Mouse (Mus musculus) lung, embryonic 14.5 days (tissue): Measurements from ENCODE around the gene Ssbp4. TPM values are rescaled to one million over a fixed set of nuclear protein-coding genes. Genes with fewer than 3 reads are reported as not detected.
A peak's percentile ranks its signal among the peaks of the same experiment; 100 is the strongest.

Experiments used
- ATAC-seq: fragments of 200-750 bp; cut with Nextera tagmentation; 2 replicates; pipeline ENCODE4 v1.8.0; 2017; ENCODE audit warnings: mild to moderate bottlenecking, moderate TSS enrichment, moderate library complexity; ENCODE audit not compliant: insufficient read depth
- DNase-seq: peaks from one replicate; pipeline ENCODE4 v3.0.0-alpha.2; 2015
- H3K27ac ChIP-seq: fragments of 300-500 bp; sonication (generic); 2 replicates; pipeline ENCODE4 v1.5.1; 2014; ENCODE audit warnings: low read depth, mild to moderate bottlenecking, moderate library complexity
- H3K27me3 ChIP-seq: fragments of 300-500 bp; sonication (generic); 2 replicates; pipeline ENCODE4 v1.6.1; 2014; ENCODE audit warnings: low read length, control low read depth; ENCODE audit not compliant: insufficient read depth
- H3K36me3 ChIP-seq: fragments of 300-500 bp; sonication (generic); 2 replicates; pipeline ENCODE4 v1.6.1; 2014; ENCODE audit warnings: control low read depth; ENCODE audit not compliant: insufficient read depth
- H3K4me1 ChIP-seq: fragments of 300-500 bp; sonication (generic); 2 replicates; pipeline ENCODE4 v1.6.1; 2014; ENCODE audit warnings: antibody characterized with exemption, control low read depth; ENCODE audit not compliant: insufficient read depth
- H3K4me2 ChIP-seq: fragments of 300-500 bp; sonication (generic); 2 replicates; pipeline ENCODE4 v1.6.1; 2014; ENCODE audit warnings: mild to moderate bottlenecking
- H3K4me3 ChIP-seq: fragments of 300-500 bp; sonication (generic); 2 replicates; pipeline ENCODE4 v1.5.1; 2014; ENCODE audit warnings: low read depth, low read length
- H3K9ac ChIP-seq: fragments of 300-500 bp; sonication (generic); 2 replicates; pipeline ENCODE4 v1.6.1; 2014
- H3K9me3 ChIP-seq: fragments of 300-500 bp; sonication (generic); 2 replicates; pipeline ENCODE4 v1.6.1; 2016; ENCODE audit warnings: low read depth, low read length, control low read depth
- CTCF ChIP-seq: IDR thresholded peaks from 2 replicates; pipeline ENCODE4 v1.5.1; 2016; ENCODE audit warnings: antibody characterized with exemption, low read depth
- WGBS: fragments of 180-500 bp; shearing (Covaris S2); extraction: QIAGEN DNeasy Blood & Tissue Kit; methylation state at CpG from one replicate; pipeline ENCODE4 v1.1.7; 2014; 5-methylcytosine and 5-hydroxymethylcytosine counted together
- polyA plus RNA-seq: library from polyadenylated mRNA; unstranded; fragments of >200 nt; fragmentation: Nextera tagmentation; extraction: Ambion mirVana; gene quantifications from 2 replicates; pipeline ENCODE4 v1.2.1, GENCODE M21; 2014

Gene Ssbp4
- polyA plus RNA-seq, 1 experiment from 2014 or later = 143 TPM

- DNase-seq (peak; percentile 67), ATAC-seq (no peak)
- Histone ChIP-seq H3K9ac (no peak overlapping the region), H3K27ac (no peak overlapping the region), H3K36me3 (no peaks in the 10 kb centered on the region; the same call in 1 of the 2 replicates), H3K9me3 (no peaks in the 10 kb centered on the region), H3K4me2 (no peak overlapping the region), H3K4me3 (no peak overlapping the region), H3K27me3 (no peaks in the 10 kb centered on the region), H3K4me1 (peaks cover 3% of the 10 kb centered on the region; the same call in 1 of the 2 replicates)
- no peak for TF ChIP-seq CTCF
These were observed 54.9 kb downstream of the Ssbp4 start for GRCm38 (mm10) chr8:70553740-70554139.

- WGBS = 11% methylated on average over 1 of the region's 1 CpGs
- ATAC-seq = no peak; the same call in 1 of the 2 replicates
These were observed 55.8 kb downstream of the Ssbp4 start for GRCm38 (mm10) chr8:70552836-70553235.

GRCm38 (mm10) chr8:70551558-70552161 lies 57.0 kb downstream of the Ssbp4 start:
- WGBS = 51% methylated on average over 3 of the region's 3 CpGs
- H3K4me2 ChIP-seq = no peak overlapping the region
- TF ChIP-seq CTCF = no peak
- 0 out of 2 replicates have a peak overlapping the region, but pooled peaks have one; percentile 30 for H3K27ac ChIP-seq
- no peak overlapping the region for H3K4me3 ChIP-seq
- no peaks in the 10 kb centered on the region for H3K27me3 ChIP-seq
- no peak overlapping the region for H3K9ac ChIP-seq
- DNase-seq (no peak), ATAC-seq (no peak)
- no peaks in the 10 kb centered on the region for H3K9me3 ChIP-seq
- peaks cover 3% of the 10 kb centered on the region; the same call in 1 of the 2 replicates for H3K4me1 ChIP-seq
- no peaks in the 10 kb centered on the region; the same call in 1 of the 2 replicates for H3K36me3 ChIP-seq

More at GRCm38 (mm10) chr8:70552836-70553235, 55.8 kb downstream of the Ssbp4 start:
- no peak overlapping the region for H3K4me3 ChIP-seq
- H3K9me3 ChIP-seq = no peaks in the 10 kb centered on the region
- no peak overlapping the region for H3K4me2 ChIP-seq
- TF ChIP-seq CTCF = no peak
- H3K27me3 ChIP-seq = no peaks in the 10 kb centered on the region
- DNase-seq = no peak
- no peak overlapping the region for H3K9ac ChIP-seq
- H3K36me3 ChIP-seq = no peaks in the 10 kb centered on the region; the same call in 1 of the 2 replicates
- H3K4me1 ChIP-seq = peaks cover 3% of the 10 kb centered on the region; the same call in 1 of the 2 replicates
- no peak overlapping the region for H3K27ac ChIP-seq

GRCm38 (mm10) chr8:70549412-70550184 lies 59.1 kb downstream of the Ssbp4 start:
- DNase-seq = no peak
- Histone ChIP-seq H3K4me1 (peaks cover 3% of the 10 kb centered on the region; the same call in 1 of the 2 replicates), H3K9ac (no peak overlapping the region), H3K36me3 (no peaks in the 10 kb centered on the region; the same call in 1 of the 2 replicates), H3K9me3 (no peaks in the 10 kb centered on the region), H3K4me3 (no peak overlapping the region), H3K4me2 (no peak overlapping the region), H3K27ac (no peak overlapping the region), H3K27me3 (no peaks in the 10 kb centered on the region)
- no peak for ATAC-seq
- 91% methylated on average over 10 of the region's 10 CpGs for whole genome bisulfite sequencing
- TF ChIP-seq CTCF = no peak; the same call in 1 of the 2 replicates

GRCm38 (mm10) chr8:70547762-70548161 lies 60.9 kb downstream of the Ssbp4 start:
- DNase-seq (no peak), ATAC-seq (no peak)
- H3K27me3 ChIP-seq = no peaks in the 10 kb centered on the region
- H3K27ac ChIP-seq = no peak overlapping the region
- 81% methylated on average over 6 of the region's 6 CpGs for WGBS
- no peaks in the 10 kb centered on the region; the same call in 1 of the 2 replicates for H3K36me3 ChIP-seq
- H3K4me1 ChIP-seq = no peaks in the 10 kb centered on the region; the same call in 1 of the 2 replicates
- H3K4me2 ChIP-seq = no peak overlapping the region
- H3K4me3 ChIP-seq = no peak overlapping the region
- TF ChIP-seq CTCF = no peak
- H3K9ac ChIP-seq = no peak overlapping the region
- no peaks in the 10 kb centered on the region for H3K9me3 ChIP-seq

Other genes starting within 250 kb of the Ssbp4 start
- gene Comp, start 235.3 kb downstream of the Ssbp4 start, polyA plus RNA-seq = 0.43 and 0.53 TPM in 2 replicates
- gene Crtc1, start 169.3 kb downstream of the Ssbp4 start, polyA plus RNA-seq = 15.5 and 21.8 TPM in 2 replicates
- 21.8 and 24.4 TPM in 2 replicates for gene Klhl26, start 131.9 kb downstream of the Ssbp4 start, polyA plus RNA-seq
- 6.7 and 8.3 TPM in 2 replicates for gene Tmem59l, start 121.5 kb downstream of the Ssbp4 start, polyA plus RNA-seq
- gene Crlf1, start 115.7 kb downstream of the Ssbp4 start, polyA plus RNA-seq = 151 and 165 TPM in 2 replicates
- 113 and 126 TPM in 2 replicates for gene Rex1bd, start 102.1 kb downstream of the Ssbp4 start, polyA plus RNA-seq
- gene Uba52, start 98.1 kb downstream of the Ssbp4 start, polyA plus RNA-seq = 964 and 1,036 TPM in 2 replicates
- gene Fkbp8, start 81.1 kb downstream of the Ssbp4 start, polyA plus RNA-seq = 239 and 245 TPM in 2 replicates
- 56.3 and 59.0 TPM in 2 replicates for gene Kxd1, start 80.9 kb downstream of the Ssbp4 start, polyA plus RNA-seq
- gene Ell, start 69.4 kb downstream of the Ssbp4 start, polyA plus RNA-seq = 18.5 and 20.0 TPM in 2 replicates
- gene Isyna1, start 14.5 kb downstream of the Ssbp4 start, polyA plus RNA-seq = 91.6 and 107 TPM in 2 replicates
- 1.9 TPM in 2 replicates for gene Lrrc25, start 7.3 kb upstream of the Ssbp4 start, polyA plus RNA-seq
- gene Gdf15, start 23.6 kb upstream of the Ssbp4 start, polyA plus RNA-seq = 0.12 and 0.22 TPM in 2 replicates
- 46.6 and 48.2 TPM in 2 replicates for gene Pgpep1, start 51.5 kb upstream of the Ssbp4 start, polyA plus RNA-seq
- gene Lsm4, start 64.4 kb upstream of the Ssbp4 start, polyA plus RNA-seq = 305 and 327 TPM in 2 replicates
- 70.1 and 72.9 TPM in 2 replicates for gene Jund, start 90.1 kb upstream of the Ssbp4 start, polyA plus RNA-seq
- 0.04 TPM in 1 of 2 replicates, not detected in the other for gene Iqcn, start 94.6 kb upstream of the Ssbp4 start, polyA plus RNA-seq
- gene Gm3336, start 109.7 kb upstream of the Ssbp4 start, polyA plus RNA-seq = not detected in 2 replicates
- gene Pde4c, start 114.8 kb upstream of the Ssbp4 start, polyA plus RNA-seq = 0.17 and 0.23 TPM in 2 replicates
- gene Rab3a, start 145.8 kb upstream of the Ssbp4 start, polyA plus RNA-seq = 10.5 and 12.0 TPM in 2 replicates
- gene Mpv17l2, start 152.1 kb upstream of the Ssbp4 start, polyA plus RNA-seq = 27.9 and 29.4 TPM in 2 replicates
- 46.5 and 52.4 TPM in 2 replicates for gene Pik3r2, start 167.8 kb upstream of the Ssbp4 start, polyA plus RNA-seq
- gene Mast3, start 196.2 kb upstream of the Ssbp4 start, polyA plus RNA-seq = 16.1 and 18.0 TPM in 2 replicates
- gene Il12rb1, start 199.6 kb upstream of the Ssbp4 start, polyA plus RNA-seq = 0.17 TPM in 1 of 2 replicates, not detected in the other
- gene Arrdc2, start 230.8 kb upstream of the Ssbp4 start, polyA plus RNA-seq = 4.3 and 4.4 TPM in 2 replicates